Comparison of ENCODE assay signal across 14 mouse cellular contexts in the genomic region with DNA sequence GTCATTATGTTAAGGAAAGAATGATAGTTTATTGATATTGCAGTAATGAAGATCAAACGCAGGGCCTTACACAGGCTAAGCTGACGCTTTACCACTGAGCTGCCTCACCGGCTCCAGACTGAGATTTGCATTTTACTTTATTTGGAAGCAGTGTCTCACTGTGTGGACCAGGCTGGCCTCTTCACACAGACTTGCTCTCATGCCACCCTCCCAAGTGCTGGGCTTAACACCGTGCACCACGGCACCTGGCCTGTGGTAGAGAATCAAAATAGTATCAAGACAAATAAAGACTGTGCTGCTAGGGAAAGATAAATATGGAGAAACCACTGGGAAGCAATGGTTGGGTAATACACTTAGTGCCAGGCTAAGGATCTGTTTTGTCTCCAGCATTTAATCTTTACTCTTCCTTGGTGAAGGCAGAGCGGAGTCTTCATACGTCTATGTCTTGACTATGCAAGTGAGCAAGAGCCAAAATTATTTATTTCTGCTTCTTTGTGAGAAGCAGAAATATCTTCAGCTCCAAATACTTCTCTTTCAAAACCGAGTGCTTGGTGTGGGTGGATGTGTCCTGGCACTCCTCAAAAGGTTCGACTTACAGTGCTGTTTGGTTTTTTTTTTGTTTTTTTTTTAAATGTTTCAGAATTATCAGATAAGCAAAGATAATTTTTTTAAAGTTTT.
"Had no signal": no experiment of that assay in that cellular context is flagged by ENCODE, and none has a peak within 500 bp of the region (broad histone marks: within the 10 kb centered on the region; RNA-seq: fewer than 3 reads in every experiment).

No protein-coding gene starts in this region.

- H3K4me2 ChIP-seq: kidney, embryonic 15.5 days; midbrain, embryonic 15.5 days; neural tube, embryonic 13.5 days had no signal

- H3K9ac ChIP-seq: kidney, embryonic 15.5 days; liver, embryonic 14.5 days; midbrain, embryonic 15.5 days; neural tube, embryonic 13.5 days had no signal

- H3K9me3 ChIP-seq: kidney, embryonic 15.5 days; midbrain, embryonic 15.5 days; neural tube, embryonic 13.5 days had no signal

- H3K27ac ChIP-seq: kidney, embryonic 15.5 days; left cerebral cortex, adult 2 months; liver, embryonic 14.5 days; midbrain, embryonic 15.5 days; neural tube, embryonic 13.5 days had no signal

- H3K4me3 ChIP-seq: kidney, embryonic 15.5 days; left cerebral cortex, adult 2 months; midbrain, embryonic 15.5 days; neural tube, embryonic 13.5 days had no signal

- H3K36me3 ChIP-seq: kidney, embryonic 15.5 days; midbrain, embryonic 15.5 days; neural tube, embryonic 13.5 days had no signal

- H3K4me1 ChIP-seq: midbrain, embryonic 15.5 days; neural tube, embryonic 13.5 days had no signal

- ATAC-seq: lung, postnatal 0 days; midbrain, embryonic 15.5 days had no signal

- H3K27me3 ChIP-seq: kidney, embryonic 15.5 days; midbrain, embryonic 15.5 days; neural tube, embryonic 13.5 days had no signal

- DNase-seq: kidney, adult 18-20 months; kidney, postnatal 14 days; liver; lung, adult 2 months; right cerebral cortex, adult 18-20 months; right cerebral cortex, postnatal 25 days; thymus, adult 2 months; thymus, postnatal 25 days had no signal
